Mouse (Mus musculus): ENCODE data around the gene Gm6871. TPM values are rescaled to one million over a fixed set of nuclear protein-coding genes. Genes with fewer than 3 reads are reported as not detected.
A peak's percentile ranks its signal among the peaks of the same experiment; 100 is the strongest.
"Not testable (repeated sequence)": the region's sequence is repeated elsewhere in the genome, so short reads cannot be mapped to it uniquely, and the experiment has no call there.

Gene Gm6871
- 0.70 and 0.81 TPM in 2 replicates for polyA plus RNA-seq (2012; rRNA removed)

- not testable (repeated sequence) for DNase-seq (ENCODE audit: low read depth)
Measured at GRCm38 (mm10) chr7:41573562-41573961, at the start of gene Gm6871. Gene Gm6871 (minus strand): TSS chr7:41573662.

- DNase-seq (ENCODE audit: low read depth), result not testable (repeated sequence)
Measured at GRCm38 (mm10) chr7:41616241-41616640, 42.8 kb upstream of the Gm6871 start.

GRCm38 (mm10) chr7:41611654-41612053 lies 38.2 kb upstream of the Gm6871 start:
- DNase-seq (ENCODE audit: low read depth), result no peak

GRCm38 (mm10) chr7:41599932-41600548 lies 26.6 kb upstream of the Gm6871 start:
- no peak for DNase-seq (ENCODE audit: low read depth)

- DNase-seq (ENCODE audit: low read depth), result peak; percentile 41
Measured at GRCm38 (mm10) chr7:41599034-41599813, 25.8 kb upstream of the Gm6871 start, which contains the start of gene 2610021A01Rik. Gene 2610021A01Rik (plus strand): TSS chr7:41599230.

GRCm38 (mm10) chr7:41598615-41599014 lies 25.2 kb upstream of the Gm6871 start:
- DNase-seq (ENCODE audit: low read depth), result no peak

- not testable (repeated sequence) for DNase-seq (ENCODE audit: low read depth)
Measured at GRCm38 (mm10) chr7:41587831-41588230, 14.4 kb upstream of the Gm6871 start.

GRCm38 (mm10) chr7:41582028-41582427 lies 8.6 kb upstream of the Gm6871 start:
- no peak for DNase-seq (ENCODE audit: low read depth)

GRCm38 (mm10) chr7:41577956-41578355 lies 4.5 kb upstream of the Gm6871 start:
- DNase-seq (ENCODE audit: low read depth), result no peak

- no peak for DNase-seq (ENCODE audit: low read depth)
Measured at GRCm38 (mm10) chr7:41560681-41561080, 12.8 kb downstream of the Gm6871 start.

GRCm38 (mm10) chr7:41512672-41513071 lies 60.8 kb downstream of the Gm6871 start:
- no peak for DNase-seq (ENCODE audit: low read depth)

- DNase-seq (ENCODE audit: low read depth), result no peak
Measured at GRCm38 (mm10) chr7:41512207-41512606, 61.3 kb downstream of the Gm6871 start.

- no peak for DNase-seq (ENCODE audit: low read depth)
Measured at GRCm38 (mm10) chr7:41502402-41502801, 71.1 kb downstream of the Gm6871 start.

GRCm38 (mm10) chr7:41500151-41500934 lies 73.1 kb downstream of the Gm6871 start:
- DNase-seq (ENCODE audit: low read depth), result no peak

- DNase-seq (ENCODE audit: low read depth), result peak; percentile 64
Measured at GRCm38 (mm10) chr7:41499389-41500049, 73.9 kb downstream of the Gm6871 start, which contains the start of the genes Gm20449 and AW146154. Gene Gm20449 (minus strand): TSS chr7:41499417. Gene AW146154 (minus strand): TSS chr7:41499890.

GRCm38 (mm10) chr7:41499018-41499388 lies 74.5 kb downstream of the Gm6871 start:
- not testable (repeated sequence) for DNase-seq (ENCODE audit: low read depth)

- DNase-seq (ENCODE audit: low read depth), result not testable (repeated sequence)
Measured at GRCm38 (mm10) chr7:41498464-41498863, 75.0 kb downstream of the Gm6871 start.

GRCm38 (mm10) chr7:41497871-41498270 lies 75.6 kb downstream of the Gm6871 start:
- DNase-seq (ENCODE audit: low read depth), result no peak

All from gonadal fat pad, adult 2 months (tissue).